16 mouse cellular contexts compared by ENCODE assay signal in the genomic region with DNA sequence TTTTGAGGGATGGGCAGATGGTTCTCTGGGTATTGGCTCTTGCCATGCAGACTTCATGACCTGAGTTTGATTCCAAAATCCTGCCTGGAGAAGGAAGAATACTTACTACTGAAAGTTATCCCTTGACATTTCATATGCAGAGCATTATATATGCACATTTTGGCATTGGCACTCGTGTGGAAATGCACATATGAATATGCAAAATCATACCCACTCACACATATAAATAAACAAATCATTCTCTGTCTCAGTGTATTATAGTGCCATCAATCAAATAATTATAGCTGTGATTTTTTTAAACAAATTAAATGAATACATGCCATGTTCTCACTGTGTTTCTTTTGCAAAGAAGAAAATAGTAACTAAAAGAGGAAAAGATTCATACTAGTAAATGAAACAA.
"Had no signal": no experiment of that assay in that cellular context is flagged by ENCODE, and none has a peak within 500 bp of the region (broad histone marks: within the 10 kb centered on the region; RNA-seq: fewer than 3 reads in every experiment).

No protein-coding gene starts in this region.

- H3K4me3 ChIP-seq: neural tube, embryonic 13.5 days; neural tube, embryonic 15.5 days; stomach, embryonic 15.5 days had no signal

- H3K4me2 ChIP-seq: neural tube, embryonic 13.5 days; neural tube, embryonic 15.5 days; stomach, embryonic 15.5 days had no signal

- H3K9me3 ChIP-seq: neural tube, embryonic 13.5 days; neural tube, embryonic 15.5 days; stomach, embryonic 15.5 days had no signal

- H3K9ac ChIP-seq: neural tube, embryonic 13.5 days; neural tube, embryonic 15.5 days; stomach, embryonic 15.5 days had no signal

- H3K4me1 ChIP-seq: neural tube, embryonic 13.5 days; neural tube, embryonic 15.5 days; stomach, embryonic 15.5 days had no signal

- H3K27me3 ChIP-seq: neural tube, embryonic 13.5 days; neural tube, embryonic 15.5 days; stomach, embryonic 15.5 days had no signal

- H3K27ac ChIP-seq: neural tube, embryonic 13.5 days; neural tube, embryonic 15.5 days; stomach, embryonic 15.5 days; stomach, postnatal 0 days had no signal

- H3K36me3 ChIP-seq: neural tube, embryonic 13.5 days; neural tube, embryonic 15.5 days; stomach, embryonic 15.5 days had no signal

- DNase-seq: retina, postnatal 1 day; right cerebral cortex, adult 18-20 months; right cerebral cortex, postnatal 14 days; right cerebral cortex, postnatal 25 days; right cerebral cortex, postnatal 4 days; spleen, adult 18-20 months; thymus, adult 18-20 months; thymus, adult 2 months; thymus, postnatal 14 days; thymus, postnatal 25 days; thymus, postnatal 36 days; thymus, postnatal 4 days had no signal
